Mouse (Mus musculus): ENCODE results near the gene Klhl21.

Klhl21 gene

GRCm38 (mm10) chr4:151996173-151996950 lies 12.2 kb upstream of the Klhl21 start, which contains the start of gene Phf13:
Gene Phf13, minus strand, starts transcription at chr4:151996258.
- DNase-seq = peak; percentile 97

GRCm38 (mm10) chr4:151996951-151997222 lies 11.7 kb upstream of the Klhl21 start:
- DNase-seq = no peak

GRCm38 (mm10) chr4:151997701-151998100 lies 10.9 kb upstream of the Klhl21 start:
- DNase-seq = no peak

- no peak for DNase-seq
Observed at GRCm38 (mm10) chr4:151999481-151999880, 9.1 kb upstream of the Klhl21 start.

GRCm38 (mm10) chr4:152000906-152001305 lies 7.7 kb upstream of the Klhl21 start:
- DNase-seq = no peak

- no peak for DNase-seq
Observed at GRCm38 (mm10) chr4:152001335-152001734, 7.3 kb upstream of the Klhl21 start.

GRCm38 (mm10) chr4:152002063-152002462 lies 6.5 kb upstream of the Klhl21 start:
- no peak for DNase-seq

GRCm38 (mm10) chr4:152006137-152006536 lies 2.5 kb upstream of the Klhl21 start:
- DNase-seq = no peak

DNA sequence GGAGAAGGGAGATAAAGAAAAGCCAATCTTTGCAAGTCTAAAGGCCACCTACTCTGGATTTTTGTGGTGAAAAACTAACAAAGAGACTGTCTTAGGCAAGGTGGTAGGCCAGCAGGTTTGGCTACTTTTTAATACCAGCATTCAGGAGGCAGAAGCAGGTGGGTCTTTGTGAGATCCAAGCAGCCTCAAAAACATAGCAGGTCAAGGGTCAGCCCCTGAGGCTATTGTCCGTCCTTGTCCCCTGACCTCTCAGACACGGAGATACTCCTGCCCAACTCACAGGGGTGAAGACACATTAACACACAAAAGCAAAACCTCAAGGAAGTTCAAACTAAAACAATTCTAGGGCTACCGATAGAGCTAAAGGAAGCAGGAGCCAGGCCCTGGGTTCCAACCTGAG lies 1.8 kb upstream of the Klhl21 start:
- DNase-seq = no peak

DNA sequence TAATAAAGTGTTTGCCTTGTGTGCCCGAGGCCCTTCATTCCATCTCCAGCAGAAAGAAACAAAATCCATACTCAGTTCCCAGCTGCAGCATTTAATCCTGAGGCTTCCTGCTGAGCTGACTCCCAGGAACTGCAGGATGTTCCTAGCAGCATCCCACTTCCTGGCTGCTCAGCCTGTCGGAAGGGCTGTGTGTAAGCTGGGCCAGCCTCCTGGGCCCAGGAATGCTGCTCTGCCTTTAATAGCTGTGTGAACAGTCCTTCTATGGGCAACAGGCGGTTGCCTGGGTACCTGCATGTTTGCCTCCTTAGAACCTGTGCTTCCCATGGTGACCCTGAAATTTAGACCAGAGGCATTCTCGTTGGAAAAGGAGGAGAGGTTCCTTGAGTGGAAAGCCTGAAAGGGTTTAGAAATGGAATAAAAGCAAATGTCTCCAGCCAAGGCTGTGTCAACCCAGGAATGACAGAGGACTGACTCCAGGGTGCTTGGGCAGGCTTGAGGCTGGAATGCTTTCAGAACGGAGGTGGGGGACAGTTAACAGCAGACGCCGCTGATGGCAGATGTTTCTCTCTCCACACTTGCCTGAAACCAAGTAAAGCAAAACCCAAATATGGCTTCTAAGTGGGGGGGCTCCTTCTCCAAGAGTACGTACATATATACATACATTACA lies 989 bp upstream of the Klhl21 start:
- DNase-seq = no peak

GRCm38 (mm10) chr4:152008148-152008500 lies 479 bp upstream of the Klhl21 start:
- no peak for DNase-seq

DNA sequence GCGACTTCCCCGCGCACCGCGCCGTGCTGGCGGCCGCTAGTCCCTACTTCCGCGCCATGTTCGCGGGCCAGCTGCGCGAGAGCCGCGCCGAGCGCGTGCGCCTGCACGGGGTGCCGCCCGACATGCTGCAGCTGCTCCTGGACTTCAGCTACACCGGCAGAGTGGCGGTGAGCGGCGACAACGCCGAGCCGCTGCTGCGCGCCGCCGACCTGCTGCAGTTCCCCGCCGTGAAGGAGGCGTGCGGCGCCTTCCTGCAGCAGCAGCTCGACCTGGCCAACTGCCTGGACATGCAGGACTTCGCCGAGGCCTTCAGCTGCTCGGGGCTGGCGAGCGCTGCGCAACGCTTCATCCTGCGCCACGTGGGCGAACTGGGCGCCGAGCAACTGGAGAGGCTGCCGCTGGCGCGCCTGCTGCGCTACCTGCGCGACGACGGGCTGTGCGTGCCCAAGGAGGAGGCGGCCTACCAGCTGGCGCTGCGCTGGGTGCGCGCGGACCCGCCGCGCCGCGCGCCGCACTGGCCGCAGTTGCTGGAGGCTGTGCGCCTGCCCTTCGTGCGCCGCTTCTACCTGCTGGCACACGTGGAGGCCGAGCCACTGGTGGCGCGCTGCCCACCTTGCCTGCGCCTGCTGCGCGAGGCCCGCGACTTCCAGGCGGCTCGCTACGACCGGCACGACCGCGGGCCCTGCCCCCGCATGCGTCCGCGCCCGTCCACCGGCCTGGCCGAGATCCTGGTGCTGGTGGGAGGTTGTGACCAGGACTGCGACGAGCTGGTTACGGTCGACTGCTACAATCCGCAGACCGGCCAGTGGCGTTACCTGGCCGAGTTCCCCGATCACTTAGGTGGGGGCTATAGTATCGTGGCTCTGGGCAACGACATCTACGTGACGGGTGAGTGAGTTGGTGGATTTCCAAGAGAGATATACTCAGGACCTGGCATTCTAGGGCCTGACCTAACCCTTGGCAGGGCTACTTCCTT lies 761 bp downstream of the Klhl21 start:
- DNase-seq = peak; percentile 67

DNA sequence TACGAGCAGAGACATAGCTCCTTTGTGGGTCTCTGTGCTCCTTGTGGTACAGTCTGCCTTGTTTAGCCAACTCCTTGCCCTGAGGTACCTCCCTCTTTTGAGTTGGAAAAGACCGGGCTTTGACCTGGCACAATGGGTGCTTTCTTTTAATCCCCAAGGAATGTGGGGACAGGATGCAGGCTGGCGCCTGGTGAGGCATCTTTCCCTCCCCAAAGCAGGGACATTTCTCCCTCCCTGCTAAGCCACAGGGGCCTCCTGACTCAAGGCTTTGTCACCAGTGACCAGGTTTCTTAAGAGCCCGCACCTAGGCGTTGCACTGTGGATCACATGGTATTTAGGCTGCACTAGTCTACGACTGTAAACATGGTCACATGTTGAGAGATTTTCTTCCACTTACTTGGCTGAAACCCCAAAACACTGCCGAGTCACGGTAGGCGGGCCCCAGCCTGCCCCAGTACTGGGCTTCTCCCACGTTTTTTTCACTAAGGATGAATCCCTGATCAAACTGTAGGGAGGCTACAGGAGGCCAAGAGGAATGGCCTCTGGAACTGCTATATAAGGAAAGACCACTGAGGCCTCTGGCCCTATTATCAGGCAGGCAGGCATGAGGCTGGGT lies 1.6 kb downstream of the Klhl21 start:
- DNase-seq = no peak

DNA sequence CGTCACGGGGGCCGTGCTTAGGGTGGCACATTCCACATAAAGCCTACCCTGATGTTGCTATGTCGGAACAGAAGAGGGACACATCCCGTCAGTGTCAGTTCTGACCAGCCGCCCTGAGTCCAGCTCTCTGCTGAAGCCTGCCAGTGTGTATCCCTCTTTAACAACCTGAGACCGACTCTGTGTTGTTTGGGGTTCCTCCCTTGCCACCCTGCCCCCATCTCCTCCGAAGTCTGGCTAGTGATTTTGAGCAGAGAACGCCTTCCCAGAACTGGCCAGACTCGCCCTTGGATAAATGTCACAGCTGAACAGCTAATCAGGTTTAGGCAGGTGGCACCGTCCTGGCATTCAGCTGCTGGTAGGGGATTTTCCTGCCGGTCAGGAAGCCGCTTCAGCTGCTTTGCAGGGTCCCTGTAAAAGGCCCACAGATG lies 2.1 kb downstream of the Klhl21 start:
- DNase-seq = no peak

DNA sequence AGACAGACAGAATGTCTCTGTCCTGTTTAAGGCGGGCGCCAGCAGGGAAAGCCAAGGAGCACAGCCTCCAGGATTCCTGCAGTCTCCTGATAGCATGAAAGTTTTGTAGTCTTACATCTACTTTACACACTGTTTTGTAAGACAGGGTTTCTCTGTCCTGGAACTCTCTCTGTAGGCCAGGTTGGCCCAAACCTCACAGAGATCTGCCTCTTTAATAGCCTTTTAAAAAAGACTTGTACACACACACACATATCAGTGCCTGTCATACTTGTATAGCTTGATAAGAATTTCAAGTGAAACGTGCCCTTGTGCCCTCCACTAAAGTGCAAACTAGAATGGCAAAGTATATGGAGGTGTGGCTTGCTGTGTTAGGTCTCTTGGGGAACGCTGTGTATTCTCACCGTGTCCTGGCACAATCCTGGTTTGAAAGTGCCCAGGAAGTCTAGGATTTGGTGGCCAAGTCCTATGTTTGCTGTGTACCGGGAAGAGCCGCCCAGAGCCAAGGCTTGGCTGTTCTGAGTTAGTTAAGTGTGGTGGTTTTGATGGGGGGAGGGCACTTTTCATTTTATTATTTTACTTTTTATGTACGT lies 2.7 kb downstream of the Klhl21 start:
- no peak for DNase-seq

DNA sequence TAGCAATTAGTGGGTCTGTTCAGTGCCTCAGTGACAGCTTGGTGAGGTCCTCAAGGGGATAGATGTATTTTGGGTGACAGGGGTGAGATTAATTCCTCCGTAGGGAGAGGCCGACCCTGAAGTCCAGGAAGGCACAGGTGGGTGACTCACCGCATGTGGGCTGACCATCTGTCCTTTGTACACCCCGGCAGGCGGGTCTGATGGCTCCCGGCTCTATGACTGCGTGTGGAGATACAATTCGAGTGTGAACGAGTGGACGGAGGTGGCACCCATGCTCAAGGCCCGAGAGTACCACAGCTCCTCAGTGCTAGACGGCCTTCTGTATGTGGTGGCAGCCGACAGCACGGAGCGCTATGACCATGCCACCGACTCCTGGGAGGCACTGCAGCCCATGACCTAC lies 3.5 kb downstream of the Klhl21 start:
- DNase-seq = no peak

DNA sequence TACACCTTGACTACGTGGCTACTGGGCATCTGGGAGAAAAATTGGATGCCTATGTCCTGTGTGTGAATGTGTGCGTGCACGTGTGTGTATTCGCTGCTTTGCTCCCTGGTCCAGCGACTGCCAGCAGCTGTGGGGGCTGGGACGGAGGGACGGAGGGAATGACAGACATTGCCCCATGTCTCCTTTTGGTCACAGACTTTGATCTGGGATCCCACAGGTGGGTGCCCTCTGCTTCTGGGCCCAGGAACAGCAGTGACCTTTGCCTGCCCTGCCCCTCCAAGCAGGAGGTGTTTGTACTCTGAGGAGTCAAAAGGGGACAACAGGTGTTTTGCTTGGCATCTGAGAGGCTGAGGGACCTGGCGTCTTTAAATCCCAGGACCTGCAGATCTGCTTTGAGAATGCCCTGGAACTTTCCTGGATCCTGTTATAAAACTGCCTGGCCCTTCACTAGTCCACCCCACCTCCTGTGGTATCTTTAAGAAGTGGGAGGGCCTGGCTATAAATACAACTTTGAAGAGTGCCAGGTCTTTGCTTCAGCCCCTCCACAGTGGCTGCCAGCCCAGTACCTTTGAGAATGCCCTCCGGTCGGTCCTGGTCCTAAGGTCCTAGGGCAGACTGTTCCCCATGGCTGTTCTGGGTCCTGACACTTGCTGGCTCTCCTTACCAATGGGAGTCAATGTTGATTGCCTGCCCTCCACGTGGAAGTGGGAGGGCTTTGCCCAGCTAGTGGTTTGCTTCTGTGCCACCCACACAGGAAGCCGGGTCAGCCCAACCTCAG lies 4.6 kb downstream of the Klhl21 start:
- DNase-seq = no peak

DNA sequence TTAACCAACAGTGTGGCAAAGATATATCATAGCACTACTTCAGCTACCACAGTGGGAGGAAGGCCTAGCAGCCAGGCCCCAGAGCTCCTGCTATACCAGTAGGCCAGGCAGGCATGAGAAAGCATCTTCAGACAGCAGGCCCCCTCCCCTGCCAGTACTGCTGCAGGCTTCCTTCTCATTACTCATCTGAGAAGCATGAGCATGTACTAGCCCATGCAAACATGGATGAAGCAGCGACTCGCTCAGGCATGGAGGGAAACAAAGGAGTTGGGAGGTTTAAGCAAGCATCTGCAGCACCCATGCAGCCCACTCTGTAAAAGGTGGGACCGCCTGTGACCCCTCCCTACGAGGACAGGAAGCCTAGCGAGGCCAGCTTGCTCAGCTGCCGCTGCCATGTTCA lies 10.5 kb downstream of the Klhl21 start:
- no peak for DNase-seq

DNA sequence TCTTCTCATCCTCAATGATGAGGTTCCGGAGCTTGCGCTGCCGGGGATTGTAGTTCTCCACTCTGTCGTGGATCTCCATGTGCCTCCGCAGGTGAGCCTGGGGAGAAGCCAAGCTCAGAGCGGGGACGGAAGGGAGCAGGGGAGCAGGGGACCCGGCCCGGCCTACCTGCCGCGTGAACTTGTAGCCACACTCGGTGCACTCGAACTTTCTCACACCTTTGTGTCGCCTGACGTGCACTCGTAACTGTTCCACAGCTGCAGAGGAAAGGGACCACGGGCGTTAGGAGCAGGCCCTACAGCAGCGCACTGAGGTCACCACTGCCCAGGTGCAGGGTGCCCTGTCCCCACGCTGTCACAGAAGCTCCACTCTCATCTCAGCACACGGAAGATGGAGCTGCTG lies 11.4 kb downstream of the Klhl21 start:
- no peak for DNase-seq

DNA sequence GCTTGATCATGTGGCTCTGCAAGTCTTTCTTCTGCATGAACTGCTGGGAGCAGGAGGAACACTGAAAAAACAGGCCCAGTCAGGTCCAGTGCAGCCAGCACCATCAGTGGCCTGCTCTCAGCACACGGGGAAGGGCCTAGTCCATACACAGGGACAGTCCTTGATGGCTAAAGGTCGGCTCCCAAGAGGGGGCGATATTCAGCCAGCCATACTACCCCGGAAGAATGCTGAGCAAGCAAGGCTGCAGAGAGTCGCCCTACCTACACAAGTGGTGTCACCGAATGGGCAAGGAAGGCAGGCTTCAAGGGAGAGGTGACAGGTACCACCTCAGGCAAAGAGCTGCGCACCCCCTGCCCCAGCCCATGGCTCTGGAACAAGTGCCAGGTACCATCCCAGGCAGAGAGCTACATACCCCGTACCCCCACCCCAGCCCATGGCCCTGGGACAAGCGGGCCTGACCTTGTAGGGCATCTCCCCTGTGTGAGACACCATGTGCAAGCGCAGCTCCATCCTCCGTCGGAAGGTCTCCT lies 13.0 kb downstream of the Klhl21 start:
- DNase-seq = no peak

DNA sequence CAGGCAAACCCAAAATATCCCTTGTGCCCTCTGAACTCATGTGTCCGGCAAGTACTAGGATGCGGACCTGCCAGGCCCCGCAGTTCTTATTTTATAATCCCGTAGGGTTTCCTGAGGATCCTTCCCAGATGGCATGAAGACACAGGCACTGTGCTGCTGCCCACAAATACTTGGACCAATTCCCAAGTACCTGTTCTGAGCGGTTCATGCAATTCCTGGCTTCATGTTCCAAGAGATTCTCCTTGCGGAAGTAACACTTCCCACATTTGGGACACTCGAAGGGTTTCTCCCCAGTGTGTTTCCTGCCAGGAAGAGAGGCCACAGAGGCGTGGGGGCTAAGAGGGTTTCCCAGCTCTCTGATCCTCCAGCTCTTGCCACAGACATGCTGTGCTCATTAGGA lies 13.9 kb downstream of the Klhl21 start:
- no peak for DNase-seq

DNA sequence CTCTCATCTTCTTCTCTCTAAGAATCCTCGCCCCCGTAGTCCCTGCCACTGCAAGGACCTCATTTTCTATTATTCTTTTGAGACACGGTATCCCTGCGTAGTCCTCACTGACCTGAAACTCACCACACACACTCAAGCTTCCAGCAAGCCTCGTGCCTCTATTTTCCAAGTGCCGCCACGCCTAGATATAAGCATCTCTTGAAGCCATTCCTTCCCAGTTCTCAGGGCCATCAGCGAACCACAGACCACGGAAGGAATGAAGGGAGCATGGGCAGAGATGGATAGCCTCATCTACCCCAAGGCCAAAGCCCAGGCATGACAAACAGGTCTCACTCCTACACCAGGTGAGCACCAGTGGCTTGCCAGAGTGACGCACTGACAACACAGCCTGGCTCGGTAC lies 15.9 kb downstream of the Klhl21 start:
- no peak for DNase-seq
